Mouse (Mus musculus): ENCODE measurements around the gene Ckap2l. TPM values are rescaled to one million over a fixed set of nuclear protein-coding genes. Genes with fewer than 3 reads are reported as not detected.

The Ckap2l gene
- total RNA-seq, 1 experiment from 2014 or later: 48.3 TPM

GRCm38 (mm10) chr2:129270621-129271020, 26.4 kb downstream of the Ckap2l start:
- no peak for ATAC-seq (replicated peaks in 1 of 2; ENCODE audit: insufficient read depth in 1 of 2, low FRiP score in 2 of 2, low TSS enrichment in 1 of 2, low read depth in 1 of 2, poor library complexity in 2 of 2, severe bottlenecking in 2 of 2)

GRCm38 (mm10) chr2:129269986-129270385, 27.0 kb downstream of the Ckap2l start:
- no peak for ATAC-seq (replicated peaks in 1 of 2; ENCODE audit: insufficient read depth in 1 of 2, low FRiP score in 2 of 2, low TSS enrichment in 1 of 2, low read depth in 1 of 2, poor library complexity in 2 of 2, severe bottlenecking in 2 of 2)

- no peak for ATAC-seq (replicated peaks in 1 of 2; ENCODE audit: insufficient read depth in 1 of 2, low FRiP score in 2 of 2, low TSS enrichment in 1 of 2, low read depth in 1 of 2, poor library complexity in 2 of 2, severe bottlenecking in 2 of 2)
Observed at GRCm38 (mm10) chr2:129269161-129269643, 27.8 kb downstream of the Ckap2l start.

GRCm38 (mm10) chr2:129267738-129268137, 29.3 kb downstream of the Ckap2l start:
- ATAC-seq (replicated peaks in 1 of 2; ENCODE audit: insufficient read depth in 1 of 2, low FRiP score in 2 of 2, low TSS enrichment in 1 of 2, low read depth in 1 of 2, poor library complexity in 2 of 2, severe bottlenecking in 2 of 2): no peak

DNA sequence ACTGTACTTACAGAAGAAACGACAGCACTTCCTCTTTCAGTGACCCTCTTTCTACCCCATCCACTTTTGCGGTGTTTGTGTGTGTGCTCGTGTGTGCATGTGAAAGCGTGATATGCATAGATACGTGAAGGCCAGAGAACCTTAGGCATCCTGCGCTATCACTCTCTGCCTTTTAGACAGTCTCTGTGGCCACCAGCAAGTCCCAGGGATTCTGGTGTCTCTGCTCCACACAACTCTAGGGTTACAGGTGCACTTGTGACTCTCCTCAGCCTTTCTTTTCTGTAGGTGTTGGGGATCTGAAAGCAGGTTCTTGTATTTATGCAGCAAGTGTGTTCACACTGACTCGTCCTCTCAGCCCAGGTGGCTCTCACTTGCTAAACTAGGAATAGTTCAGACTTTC, 31.7 kb downstream of the Ckap2l start:
- no peak for ATAC-seq (replicated peaks in 1 of 2; ENCODE audit: insufficient read depth in 1 of 2, low FRiP score in 2 of 2, low TSS enrichment in 1 of 2, low read depth in 1 of 2, poor library complexity in 2 of 2, severe bottlenecking in 2 of 2)

GRCm38 (mm10) chr2:129263073-129263472, 33.9 kb downstream of the Ckap2l start:
- ATAC-seq (replicated peaks in 1 of 2; ENCODE audit: insufficient read depth in 1 of 2, low FRiP score in 2 of 2, low TSS enrichment in 1 of 2, low read depth in 1 of 2, poor library complexity in 2 of 2, severe bottlenecking in 2 of 2): no peak

DNA sequence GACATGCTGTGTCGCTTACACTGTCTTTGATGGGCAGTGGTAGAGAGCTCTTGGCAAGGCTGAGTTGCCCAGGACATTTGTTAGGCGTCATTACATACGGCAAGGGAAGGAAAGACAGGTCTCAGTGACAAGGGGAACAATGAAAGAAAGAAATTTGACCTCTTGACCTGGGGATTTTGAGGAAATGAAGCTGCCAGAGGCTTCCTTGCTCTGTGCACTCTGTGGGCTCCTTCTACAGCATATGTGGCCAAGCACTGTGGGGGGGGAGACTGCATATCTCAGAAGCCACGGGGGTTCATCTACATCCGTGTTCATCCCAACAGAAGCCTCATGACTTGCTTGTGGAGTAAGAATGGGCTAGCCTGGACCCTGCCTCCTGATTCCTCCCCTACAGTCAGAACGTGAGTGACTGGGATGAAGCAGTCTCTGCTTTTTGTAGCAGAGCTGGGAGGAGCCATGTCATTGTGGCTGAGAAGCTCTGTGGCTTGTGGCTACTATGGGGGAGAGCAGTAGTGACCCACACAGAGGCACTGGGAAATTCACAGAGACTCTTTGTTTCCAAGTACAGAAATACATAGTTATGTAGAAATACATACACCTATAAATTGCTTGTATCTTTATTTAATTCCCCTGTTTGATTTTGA, 35.7 kb downstream of the Ckap2l start:
- ATAC-seq (replicated peaks in 1 of 2; ENCODE audit: insufficient read depth in 1 of 2, low FRiP score in 2 of 2, low TSS enrichment in 1 of 2, low read depth in 1 of 2, poor library complexity in 2 of 2, severe bottlenecking in 2 of 2): peak; percentile 35 to 60; a peak in 2 of 4 replicates

DNA sequence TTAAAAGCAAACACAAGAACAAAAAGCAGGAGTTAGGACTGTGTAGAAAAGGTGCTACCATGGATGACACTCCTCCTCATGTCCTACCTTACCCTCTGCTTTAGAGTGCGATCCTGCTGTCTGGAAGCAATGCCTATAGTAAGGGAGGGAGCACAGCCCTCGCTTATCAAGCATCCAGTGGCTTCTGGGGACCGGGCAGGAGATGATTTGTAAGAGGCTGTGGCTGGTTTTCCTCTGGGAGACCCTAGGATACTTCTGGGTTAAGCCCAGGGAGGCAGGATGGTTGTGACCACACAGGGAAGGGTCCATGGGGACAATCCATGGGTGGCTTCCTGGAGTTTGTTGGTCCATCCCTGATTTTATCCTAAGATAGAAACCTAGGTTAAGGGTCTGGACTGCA, 36.4 kb downstream of the Ckap2l start:
- ATAC-seq (replicated peaks in 1 of 2; ENCODE audit: insufficient read depth in 1 of 2, low FRiP score in 2 of 2, low TSS enrichment in 1 of 2, low read depth in 1 of 2, poor library complexity in 2 of 2, severe bottlenecking in 2 of 2): no peak

DNA sequence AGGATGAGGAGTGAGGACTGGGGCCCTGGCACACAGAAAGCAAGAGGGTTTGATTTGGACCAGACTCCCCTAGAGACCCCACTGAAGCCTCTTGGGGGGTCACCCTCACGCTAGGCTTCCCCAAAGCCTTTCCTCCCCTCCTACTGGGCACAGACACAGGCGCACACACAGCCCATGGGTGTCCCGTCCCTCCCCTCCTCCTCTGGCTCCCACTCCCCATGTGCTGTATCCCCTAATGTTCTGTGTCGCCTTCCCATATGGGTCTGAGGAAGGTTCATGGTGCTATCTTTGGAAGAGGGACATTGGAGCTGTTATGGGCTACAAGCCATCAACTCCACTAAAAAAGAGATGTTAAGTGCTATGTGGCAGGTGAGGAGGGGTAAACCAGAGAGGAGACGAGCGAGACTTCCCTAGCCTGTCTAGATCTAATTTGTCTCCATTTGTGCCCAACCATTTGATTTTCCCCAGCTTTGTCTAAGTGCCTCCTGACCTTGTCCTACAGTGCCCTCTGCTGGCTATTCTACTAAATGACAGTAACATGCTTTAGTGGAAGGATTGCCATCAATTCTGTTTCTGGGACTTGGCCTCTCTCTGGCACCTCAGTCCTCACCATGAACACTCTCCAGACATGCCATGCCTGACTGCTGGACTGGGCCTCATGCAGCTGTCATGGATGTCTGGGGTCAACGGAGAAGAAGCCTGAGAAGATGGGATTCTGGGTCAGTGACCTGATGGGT, 38.4 kb downstream of the Ckap2l start:
- peak; percentile 75 to 76 for ATAC-seq (replicated peaks in 1 of 2; ENCODE audit: insufficient read depth in 1 of 2, low FRiP score in 2 of 2, low TSS enrichment in 1 of 2, low read depth in 1 of 2, poor library complexity in 2 of 2, severe bottlenecking in 2 of 2)

GRCm38 (mm10) chr2:129258056-129258455, 39.0 kb downstream of the Ckap2l start:
- ATAC-seq (replicated peaks in 1 of 2; ENCODE audit: insufficient read depth in 1 of 2, low FRiP score in 2 of 2, low TSS enrichment in 1 of 2, low read depth in 1 of 2, poor library complexity in 2 of 2, severe bottlenecking in 2 of 2): no peak

DNA sequence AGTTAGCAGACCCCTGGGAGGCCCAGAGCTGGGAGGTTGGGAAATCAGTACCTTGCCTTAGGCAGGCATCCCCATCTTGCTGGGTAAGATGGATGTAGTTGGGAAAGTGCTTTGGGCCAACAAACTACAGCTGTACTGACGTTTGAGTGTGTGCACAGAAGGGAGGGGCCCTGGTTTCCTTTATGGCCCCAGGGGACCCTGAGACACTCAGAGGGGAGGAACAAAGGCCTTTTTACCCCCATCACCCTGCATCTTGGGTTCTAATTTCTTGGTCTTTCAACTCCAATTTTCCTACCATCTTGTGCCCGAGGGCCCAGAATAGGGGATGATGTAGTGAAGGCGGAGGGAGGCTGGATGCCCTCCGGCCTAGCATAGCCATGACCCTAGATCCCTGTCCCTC, 41.0 kb downstream of the Ckap2l start:
- no peak for ATAC-seq (replicated peaks in 1 of 2; ENCODE audit: insufficient read depth in 1 of 2, low FRiP score in 2 of 2, low TSS enrichment in 1 of 2, low read depth in 1 of 2, poor library complexity in 2 of 2, severe bottlenecking in 2 of 2)

GRCm38 (mm10) chr2:129254076-129254475, 42.9 kb downstream of the Ckap2l start:
- no peak for ATAC-seq (replicated peaks in 1 of 2; ENCODE audit: insufficient read depth in 1 of 2, low FRiP score in 2 of 2, low TSS enrichment in 1 of 2, low read depth in 1 of 2, poor library complexity in 2 of 2, severe bottlenecking in 2 of 2)

DNA sequence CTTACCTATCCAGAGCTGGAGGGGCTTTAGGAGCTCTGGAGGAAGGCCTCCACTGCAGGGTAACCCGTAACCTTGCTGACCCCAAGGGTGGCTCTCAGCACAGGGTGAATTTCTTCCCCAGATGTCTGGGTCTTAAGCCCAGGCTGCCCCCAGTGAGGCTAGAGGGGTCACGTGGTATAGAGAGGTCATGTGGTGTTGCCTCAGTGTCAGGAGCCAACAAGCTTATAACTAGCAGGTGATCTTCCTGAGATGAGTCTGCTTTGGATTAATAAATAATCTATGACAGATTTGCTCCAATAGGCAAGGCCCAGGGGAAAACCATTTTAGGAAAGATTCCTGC, 43.4 kb downstream of the Ckap2l start:
- ATAC-seq (replicated peaks in 1 of 2; ENCODE audit: insufficient read depth in 1 of 2, low FRiP score in 2 of 2, low TSS enrichment in 1 of 2, low read depth in 1 of 2, poor library complexity in 2 of 2, severe bottlenecking in 2 of 2): no peak

- no peak for ATAC-seq (replicated peaks in 1 of 2; ENCODE audit: insufficient read depth in 1 of 2, low FRiP score in 2 of 2, low TSS enrichment in 1 of 2, low read depth in 1 of 2, poor library complexity in 2 of 2, severe bottlenecking in 2 of 2)
Observed at GRCm38 (mm10) chr2:129252836-129253630, 44.0 kb downstream of the Ckap2l start.

- ATAC-seq (replicated peaks in 1 of 2; ENCODE audit: insufficient read depth in 1 of 2, low FRiP score in 2 of 2, low TSS enrichment in 1 of 2, low read depth in 1 of 2, poor library complexity in 2 of 2, severe bottlenecking in 2 of 2): no peak
Observed at GRCm38 (mm10) chr2:129249321-129249720, 47.7 kb downstream of the Ckap2l start.

GRCm38 (mm10) chr2:129247707-129248121, 49.3 kb downstream of the Ckap2l start:
- ATAC-seq (replicated peaks in 1 of 2; ENCODE audit: insufficient read depth in 1 of 2, low FRiP score in 2 of 2, low TSS enrichment in 1 of 2, low read depth in 1 of 2, poor library complexity in 2 of 2, severe bottlenecking in 2 of 2): no peak

DNA sequence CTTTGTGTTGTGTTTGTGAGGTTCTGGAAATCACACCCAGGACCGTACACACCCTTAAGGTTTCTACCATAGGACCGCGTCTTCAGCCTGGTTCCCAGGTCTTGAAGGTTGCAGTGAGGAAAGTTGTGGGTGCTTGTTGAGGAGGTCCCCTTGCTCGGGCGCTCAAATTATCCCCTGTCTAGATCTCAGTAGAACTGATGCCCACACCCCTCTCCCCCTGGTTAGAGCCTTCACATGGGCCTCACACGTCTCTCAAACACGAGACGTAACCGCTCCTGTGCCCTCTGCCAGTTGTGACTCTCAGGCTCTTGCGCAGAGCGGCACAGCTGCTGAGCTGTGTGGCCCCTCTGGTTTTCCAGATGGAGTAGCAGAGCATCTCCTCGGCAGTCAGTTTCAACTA, 50.1 kb downstream of the Ckap2l start:
- no peak for ATAC-seq (replicated peaks in 1 of 2; ENCODE audit: insufficient read depth in 1 of 2, low FRiP score in 2 of 2, low TSS enrichment in 1 of 2, low read depth in 1 of 2, poor library complexity in 2 of 2, severe bottlenecking in 2 of 2)

DNA sequence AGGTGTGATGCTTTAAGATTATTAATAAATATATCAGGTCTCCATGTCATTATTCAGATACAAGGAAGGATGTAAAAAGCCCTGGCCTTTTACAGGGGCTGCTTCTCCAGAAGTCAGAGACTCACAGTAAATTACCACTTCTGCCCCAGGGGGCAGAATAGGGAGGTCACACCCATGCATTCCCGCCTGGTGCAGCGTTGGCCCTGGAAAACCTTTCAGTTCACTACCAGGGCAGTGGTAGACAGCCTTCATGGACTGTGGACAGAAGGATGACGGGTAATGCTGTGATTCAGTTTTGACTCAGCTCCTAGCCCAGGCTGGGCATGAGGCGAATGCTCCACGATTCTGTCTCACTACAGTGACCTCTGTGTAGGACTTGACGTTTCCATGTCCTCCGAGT, 50.6 kb downstream of the Ckap2l start:
- ATAC-seq (replicated peaks in 1 of 2; ENCODE audit: insufficient read depth in 1 of 2, low FRiP score in 2 of 2, low TSS enrichment in 1 of 2, low read depth in 1 of 2, poor library complexity in 2 of 2, severe bottlenecking in 2 of 2): no peak

All from hematopoietic stem cell, adult 5-6 weeks (primary cell).